Mouse (Mus musculus) retina, adult 2 months (tissue): Measurements from ENCODE around the gene Cpz.

Source experiments
- DNase-seq: peaks from one replicate; pipeline ENCODE4 v3.0.0-alpha.2; 2012; ENCODE audit warnings: low read depth, low spot score

The Cpz gene

DNA sequence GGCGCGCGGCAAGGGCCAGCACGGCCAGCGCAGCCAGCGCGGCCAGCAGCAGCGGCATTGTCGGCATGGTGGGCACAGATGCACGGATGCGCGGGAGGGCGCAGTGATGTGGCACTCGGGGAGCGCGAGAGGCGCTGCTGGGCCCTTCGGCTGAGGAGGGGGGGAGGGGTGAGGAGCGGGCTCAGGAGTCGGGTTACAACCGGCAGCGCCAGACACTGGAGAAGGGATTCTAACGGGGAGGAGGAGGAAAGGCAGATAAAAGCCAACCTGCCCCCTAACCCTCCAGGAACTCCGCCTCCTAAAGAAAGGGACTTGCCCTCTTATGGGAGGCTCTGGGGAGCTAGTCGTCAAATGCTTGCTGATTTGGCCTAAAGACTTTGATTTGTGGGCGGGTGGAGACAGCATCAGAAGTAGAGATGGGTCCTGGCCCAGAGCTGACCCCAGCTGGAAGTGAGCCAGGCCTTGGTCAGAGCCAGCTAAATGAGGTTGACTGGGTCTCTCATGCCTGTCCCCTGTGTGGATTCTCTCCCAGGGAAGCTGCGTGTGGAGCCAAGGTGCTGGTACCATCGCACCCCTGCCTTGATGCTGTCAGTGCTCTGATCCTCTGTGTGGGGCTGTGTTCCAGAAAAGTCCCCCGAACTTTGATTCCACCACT lies at the start of gene Cpz:
Gene Cpz, minus strand, starts transcription at position 230 of the 655 bp plus-strand sequence.
- DNase-seq: no peak

DNA sequence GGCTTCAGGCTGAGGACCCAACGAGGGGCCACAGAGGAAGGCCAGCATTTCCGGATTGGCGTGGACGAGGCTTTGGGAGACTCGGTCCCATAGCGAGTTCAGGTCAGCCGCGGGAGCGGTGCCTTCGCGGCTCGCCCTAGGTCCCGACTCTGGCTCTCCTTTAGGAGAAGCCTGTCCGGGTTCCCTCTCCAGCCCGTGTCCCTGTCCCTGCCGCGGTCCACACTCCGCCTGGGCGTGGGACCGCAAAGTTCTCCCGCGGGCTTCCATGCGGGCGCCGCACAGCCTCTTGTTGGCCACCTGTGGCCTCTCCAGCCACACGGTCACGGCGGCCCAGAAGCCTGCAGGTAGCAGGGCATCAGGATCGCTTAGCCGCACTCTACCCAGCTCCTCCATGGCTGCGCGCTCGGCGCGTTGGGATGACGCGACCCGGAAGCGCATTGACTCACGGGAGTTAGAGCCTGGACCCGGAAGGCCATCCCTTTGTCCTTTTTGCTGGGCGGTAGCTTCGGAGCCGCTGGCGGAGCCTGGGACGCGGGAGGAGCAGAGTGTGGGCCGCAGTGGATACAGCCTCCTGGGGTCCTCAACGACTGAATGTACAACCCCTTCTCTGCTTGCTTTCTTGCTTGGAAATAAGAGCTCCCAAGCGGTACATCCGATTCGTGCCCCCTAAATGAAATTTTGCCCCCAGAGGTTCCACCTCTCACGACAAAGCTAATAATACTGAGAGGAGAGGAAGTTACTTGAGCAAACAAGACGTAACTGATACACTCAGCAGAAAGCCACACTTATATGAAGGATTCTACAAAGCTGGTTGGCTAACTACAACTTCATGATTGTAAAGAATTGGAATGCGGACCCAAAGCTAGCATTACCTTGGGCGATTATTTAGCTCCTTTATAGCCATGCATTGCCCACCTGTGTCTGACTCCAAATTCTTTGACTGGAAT lies 49.4 kb upstream of the Cpz start, which contains the start of gene Trmt44:
Gene Trmt44, minus strand, starts transcription at position 418 of the 947 bp plus-strand sequence.
- DNase-seq: peak; percentile 82

DNA sequence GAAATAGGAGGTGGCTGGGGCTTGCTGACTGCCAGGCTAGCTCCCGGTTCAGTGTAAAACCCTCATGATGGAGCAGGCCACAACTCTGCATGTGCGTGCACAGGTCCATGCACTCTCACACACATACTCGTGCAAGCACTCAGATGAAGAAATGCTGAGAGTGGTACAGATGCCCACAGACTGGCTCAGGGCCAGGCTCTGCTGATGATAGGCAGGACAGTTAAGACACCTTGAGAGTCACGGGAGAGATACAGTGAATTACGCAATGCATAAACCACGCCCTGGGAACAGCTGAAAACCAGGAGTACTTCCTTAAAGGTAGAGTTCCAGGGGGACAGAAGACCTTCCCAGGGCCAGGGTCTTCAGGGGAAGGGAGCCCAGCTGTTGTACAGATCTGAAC lies 46.0 kb upstream of the Cpz start:
- DNase-seq: no peak

DNA sequence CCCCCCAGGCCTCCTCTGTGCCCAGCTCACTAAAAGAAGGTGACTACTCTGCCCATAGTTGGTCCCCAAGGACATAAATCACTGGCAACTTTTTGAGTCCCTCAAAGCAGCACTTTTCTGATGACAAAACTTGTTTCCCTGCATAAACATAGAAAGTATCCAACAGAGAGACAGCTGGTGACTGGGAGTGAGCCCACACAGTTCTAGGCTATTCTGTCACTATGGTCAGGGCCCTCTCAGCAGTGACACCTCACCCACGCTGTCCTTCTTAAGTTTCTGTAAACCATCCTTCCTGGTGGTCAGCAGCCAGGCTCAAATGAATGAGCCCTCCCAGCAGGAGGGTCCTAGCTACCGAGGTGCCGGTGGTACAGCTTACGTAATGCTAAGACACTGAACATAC lies 41.1 kb upstream of the Cpz start:
- no peak for DNase-seq

DNA sequence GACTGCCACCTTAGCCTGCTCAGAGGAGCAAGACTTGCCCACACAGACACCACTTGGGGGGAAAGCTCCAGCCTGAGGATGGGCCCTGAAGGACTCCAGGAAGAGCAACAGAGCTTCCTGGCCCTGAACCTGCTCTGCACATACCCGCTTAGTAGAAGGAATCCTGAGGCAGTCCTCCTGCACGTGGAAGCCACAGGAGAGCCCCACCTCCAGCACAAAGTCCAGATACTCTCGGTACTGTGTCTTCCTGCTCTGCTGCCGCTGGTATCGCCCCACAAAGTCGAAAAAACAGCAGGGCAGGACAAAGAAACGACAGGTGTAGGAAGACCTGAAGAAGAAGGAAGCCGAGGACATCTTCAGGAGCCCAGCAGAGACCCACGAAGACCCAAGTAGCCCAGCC lies 39.7 kb upstream of the Cpz start:
- DNase-seq: no peak

DNA sequence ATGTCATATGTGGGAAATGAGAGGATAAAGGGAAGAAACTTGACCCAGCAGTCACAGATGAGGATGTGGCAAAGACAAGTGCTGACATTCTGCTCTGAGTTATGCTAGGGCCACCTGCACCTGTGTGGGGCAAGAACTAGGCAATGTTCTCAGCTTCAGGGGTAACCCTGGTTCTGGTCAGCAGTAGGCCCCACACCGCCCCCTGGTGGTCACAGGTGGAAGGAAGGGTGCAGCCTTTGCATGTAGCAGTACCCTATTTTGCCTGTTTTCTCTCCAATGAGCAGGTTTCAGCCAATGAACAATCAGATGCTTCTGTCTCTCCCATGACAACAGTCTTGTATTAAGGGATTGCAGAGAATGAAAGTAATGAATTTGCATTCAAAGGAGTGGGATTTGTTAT lies 38.0 kb upstream of the Cpz start:
- no peak for DNase-seq

DNA sequence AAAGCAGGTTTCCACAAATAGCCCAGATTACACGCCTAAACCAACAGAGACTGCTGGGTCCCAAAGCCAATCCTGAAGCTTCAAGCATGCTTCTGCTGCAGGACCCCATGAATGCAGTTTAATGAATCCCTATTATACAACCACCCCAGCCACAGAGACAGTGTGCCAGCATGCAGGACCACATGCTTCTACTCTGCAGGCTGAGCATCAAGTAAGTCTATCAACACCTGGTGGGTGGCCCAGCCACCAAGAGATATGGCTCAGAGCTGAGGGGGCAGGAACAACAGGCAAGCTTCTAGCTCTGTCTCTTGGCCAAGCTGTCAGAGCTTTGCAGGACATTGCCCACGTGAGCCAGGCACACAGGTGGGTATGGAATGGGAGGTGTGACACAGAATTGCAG lies 37.1 kb upstream of the Cpz start:
- no peak for DNase-seq

DNA sequence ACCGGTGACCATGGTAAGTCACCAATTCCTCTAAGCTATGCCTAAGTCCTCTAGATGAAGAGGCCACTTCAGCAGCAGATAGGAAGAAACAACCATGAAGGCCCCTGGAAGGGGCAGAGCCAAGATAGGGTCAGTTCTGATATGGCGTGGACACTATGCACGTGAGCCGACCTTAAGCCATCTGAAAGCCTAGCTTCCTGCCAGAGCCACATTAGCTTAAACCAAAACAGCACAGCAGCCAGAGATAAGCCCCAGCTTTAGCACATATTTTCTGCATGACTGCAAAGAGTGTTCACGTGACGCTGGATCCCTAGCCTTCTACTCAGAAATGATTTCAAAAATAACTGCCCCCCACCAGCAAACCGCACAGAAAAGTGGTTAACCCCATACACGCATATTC lies 33.9 kb upstream of the Cpz start:
- no peak for DNase-seq

DNA sequence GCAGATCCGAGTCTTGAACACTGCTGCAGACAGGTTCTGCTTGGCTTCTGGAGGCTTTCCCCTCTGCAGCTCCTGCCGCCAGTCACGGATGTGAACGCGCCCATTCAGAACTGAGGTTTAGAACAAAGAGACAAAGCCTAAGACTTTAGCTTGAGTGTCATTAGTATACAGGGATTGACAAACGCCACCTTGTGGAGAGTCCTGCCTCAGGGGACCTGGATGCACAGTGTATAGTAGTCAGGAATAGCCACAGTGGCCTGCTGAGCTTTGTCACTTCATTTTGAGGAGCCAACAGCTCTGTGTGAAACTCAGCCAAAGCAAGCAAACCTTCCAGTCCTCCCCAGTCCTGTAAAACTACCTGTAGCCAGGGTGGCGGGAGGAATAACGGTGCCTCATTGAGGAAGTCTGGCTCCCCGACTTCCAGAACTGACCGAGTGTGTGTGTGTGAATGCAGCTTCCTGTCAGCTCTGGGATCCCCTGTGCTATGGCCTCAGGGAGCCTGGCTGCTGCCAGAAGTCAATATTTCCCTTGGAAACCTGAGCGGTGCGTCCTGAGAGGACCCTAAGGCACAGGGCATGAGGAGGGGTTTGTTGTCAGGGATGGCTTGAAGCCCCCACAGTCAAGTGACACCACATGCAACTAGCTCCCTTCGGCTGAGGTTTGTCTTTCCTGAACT lies 32.6 kb upstream of the Cpz start:
- DNase-seq: no peak

DNA sequence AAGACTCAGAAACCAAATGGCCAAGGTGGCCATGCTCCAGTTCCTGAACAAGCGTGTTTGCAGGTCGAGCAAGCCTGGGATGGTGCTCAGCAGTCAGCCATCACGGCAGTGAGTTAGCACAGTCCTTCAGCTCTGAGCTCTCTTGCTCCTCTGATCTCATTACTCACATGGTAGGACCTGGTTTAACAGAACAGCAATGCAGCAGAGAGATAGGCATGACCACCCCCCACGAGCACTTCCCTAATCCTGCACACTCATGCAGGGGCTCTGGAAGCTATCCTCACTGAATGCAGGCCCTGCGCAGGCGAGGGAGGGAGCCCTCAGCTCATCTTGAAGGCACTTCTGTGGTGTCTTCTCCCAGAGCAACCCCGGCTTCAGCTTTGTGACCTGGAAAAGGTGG lies 30.9 kb upstream of the Cpz start:
- DNase-seq: no peak

DNA sequence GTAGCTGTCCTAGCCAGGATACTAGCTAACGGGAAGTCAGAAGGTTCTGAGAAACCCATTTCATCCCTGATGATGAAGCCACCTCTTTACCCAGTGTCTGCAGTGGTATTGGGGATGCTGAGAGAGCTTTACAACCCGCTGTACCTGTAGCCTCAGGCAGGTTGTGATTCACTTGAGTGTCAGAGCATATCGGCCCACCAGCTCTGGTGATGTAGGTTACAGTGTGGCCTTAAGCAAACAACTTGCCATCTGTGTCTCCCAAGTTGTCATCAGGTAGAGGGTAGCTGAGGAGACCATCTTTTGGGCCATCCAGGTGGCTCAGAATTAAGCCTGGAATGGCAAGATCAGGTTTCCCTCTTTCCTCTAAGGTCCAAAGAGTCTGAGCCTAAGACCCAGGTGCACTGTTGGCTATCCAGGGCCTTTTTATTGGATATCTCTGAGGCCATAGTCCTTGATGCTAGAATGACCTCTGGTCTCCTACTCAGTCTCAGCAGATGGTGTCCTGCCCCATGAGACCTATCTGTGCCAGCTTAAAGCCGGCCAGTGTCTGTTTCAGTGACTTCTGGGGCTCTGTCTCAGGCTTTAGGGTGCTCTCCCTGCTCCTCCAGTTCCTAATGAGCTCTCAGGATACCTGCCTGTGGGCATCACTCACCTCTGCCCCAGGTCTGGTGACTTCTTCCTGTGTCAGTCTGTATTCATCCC lies 27.5 kb upstream of the Cpz start:
- no peak for DNase-seq

DNA sequence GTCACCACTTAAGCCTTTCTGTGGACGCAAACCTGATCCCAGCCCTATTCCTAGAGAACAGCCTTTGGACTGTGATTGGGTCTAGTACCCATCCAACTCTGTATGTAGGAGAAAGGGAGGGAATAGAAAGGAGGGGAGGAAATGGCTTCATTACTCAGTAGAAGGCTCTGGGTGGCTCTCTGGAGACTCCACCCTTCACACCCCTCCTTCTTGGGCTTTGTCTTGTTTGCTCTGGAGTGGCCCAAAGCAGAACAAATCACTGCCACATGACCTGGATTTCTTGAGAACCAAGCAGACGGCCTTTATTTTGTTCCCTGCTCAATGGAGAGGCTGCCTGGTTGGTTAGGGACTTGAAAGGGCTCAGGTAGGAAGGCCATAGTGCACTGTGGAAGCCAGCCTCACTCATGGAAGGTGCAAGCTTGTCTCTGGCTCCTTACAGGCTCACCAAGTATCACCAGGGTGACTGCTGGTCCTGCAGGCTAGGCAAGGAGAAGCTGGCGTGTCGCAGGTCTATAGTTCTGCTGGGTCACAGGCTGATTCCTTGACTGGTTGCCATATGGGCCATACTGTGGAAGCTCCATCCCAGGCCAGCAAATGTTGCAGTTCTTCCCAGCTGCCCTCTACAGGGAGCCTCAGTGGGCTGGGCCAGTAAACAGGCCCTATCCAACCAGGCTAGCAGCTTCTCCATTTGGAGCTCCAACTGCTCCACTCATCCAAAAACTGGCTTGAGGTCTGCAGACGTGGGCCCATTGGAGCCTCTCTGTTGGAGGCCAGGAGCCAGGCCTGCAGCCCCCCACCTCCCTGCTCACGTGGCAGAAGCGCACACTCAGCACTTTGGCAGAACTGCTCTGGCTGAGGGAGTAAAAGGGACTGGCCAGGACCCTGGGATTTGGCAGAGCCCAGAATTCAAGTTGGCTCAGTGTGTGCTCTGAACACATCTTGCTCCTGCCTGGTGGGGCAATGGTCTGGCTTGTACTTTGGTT lies 26.6 kb upstream of the Cpz start:
- DNase-seq: no peak

DNA sequence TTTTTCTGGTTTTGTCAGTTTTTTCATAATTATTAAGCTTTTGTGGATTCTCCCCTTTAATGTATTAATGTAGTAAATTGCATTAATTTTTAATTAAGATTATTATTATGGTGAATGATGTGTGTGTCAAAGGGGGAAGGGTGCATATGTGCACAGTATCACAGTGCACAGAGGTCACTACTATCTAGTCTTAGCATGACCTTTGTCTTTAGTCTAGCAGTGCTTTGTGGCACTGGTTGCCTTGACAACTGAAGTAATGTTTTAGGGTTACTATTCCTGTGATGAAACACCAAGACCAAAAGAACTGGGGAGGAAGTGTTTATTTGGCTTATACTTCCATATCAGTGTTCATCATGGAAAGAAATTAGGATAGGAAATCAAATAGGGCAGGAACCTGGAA lies 20.6 kb upstream of the Cpz start:
- no peak for DNase-seq

DNA sequence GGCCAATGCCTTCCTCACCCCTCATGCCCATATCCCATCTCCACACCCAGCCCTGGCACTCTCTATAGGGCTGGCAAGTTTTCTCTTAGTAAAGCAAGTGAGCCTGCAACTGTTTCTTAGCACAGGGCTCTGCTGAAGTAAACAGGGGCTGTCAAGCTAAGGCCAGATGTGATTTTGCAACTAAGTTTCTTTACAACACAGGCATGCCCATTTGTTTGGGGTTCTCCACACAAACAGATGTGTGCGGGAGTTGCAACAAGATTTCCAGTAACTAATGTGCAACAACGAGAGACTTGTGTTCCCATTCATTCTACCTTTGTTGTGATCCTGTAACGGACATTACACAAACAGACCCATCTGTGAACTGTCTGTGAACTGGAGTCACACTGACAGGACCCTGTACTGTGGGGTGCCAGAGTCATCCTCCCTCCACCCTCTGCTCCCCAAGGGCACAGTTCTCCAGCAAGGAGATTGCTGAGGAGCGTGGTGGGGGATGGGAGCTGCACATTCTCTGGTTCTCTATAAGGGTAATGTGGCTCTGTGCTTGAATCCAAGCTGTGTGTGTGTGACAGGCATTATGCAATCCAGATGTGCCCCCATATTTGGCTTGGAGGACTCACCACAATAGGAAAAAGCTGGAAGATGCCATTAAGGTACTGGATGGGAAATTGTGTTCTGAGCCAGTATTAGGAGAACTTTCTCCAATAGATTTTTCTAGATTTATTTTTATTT lies 15.7 kb upstream of the Cpz start:
- DNase-seq: no peak

DNA sequence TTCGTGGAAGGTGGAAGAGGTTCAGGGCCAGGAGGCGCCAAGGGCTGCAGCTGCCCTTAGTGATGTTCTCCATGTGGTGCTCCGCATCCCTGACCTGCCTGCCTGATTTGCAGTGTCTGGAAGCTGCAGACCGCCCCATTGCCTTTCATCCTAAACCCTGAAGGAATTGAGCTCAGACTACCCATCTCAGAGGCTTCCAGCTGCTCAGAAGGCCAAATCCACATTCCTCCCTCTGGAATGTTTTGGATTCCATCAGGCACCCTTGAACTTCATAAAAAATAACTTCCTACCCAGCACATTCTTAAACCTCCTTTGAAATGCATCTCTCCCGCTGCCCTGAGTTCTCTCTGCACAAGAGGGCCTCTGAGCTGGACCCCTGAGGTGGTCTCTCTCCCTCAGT lies 15.1 kb upstream of the Cpz start:
- DNase-seq: no peak

DNA sequence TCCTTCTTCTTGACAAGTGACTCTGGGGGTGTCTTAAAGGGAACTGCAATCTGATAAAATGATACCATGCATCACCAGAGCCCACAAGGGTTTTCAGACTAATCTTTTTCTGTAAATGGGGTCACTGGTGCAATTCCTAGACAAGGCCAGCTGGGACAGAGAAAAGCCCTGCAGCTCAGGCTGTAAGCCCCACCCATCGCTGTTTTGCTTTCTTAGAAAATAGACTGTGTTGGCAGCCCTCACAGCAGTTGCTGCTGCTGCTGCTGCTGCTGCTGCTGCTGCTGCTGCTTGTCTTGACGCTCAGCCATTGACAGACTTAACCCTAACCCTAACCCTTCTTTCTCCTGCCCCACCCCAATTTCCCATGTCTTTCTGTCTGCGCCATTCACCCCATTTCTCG lies 14.1 kb upstream of the Cpz start:
- DNase-seq: no peak

DNA sequence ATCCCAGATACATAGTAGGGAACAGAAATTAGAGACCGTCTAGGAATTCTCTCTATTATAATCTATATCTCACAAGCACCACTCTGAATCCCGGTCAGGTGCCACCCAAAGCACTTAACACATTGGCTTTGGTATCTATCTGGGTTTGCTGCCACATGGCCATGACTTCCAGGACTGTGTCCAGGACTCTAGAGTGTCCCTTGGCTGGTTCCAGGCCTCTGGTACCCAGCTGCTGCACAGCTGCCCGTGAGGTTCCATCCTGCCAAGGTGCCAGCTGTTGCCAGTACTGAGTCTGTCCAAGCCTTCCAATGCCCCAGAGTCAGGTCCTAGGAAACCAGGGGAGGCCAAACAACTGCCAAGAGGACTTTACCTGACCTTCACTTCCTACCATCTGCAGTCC lies 12.5 kb upstream of the Cpz start:
- no peak for DNase-seq

DNA sequence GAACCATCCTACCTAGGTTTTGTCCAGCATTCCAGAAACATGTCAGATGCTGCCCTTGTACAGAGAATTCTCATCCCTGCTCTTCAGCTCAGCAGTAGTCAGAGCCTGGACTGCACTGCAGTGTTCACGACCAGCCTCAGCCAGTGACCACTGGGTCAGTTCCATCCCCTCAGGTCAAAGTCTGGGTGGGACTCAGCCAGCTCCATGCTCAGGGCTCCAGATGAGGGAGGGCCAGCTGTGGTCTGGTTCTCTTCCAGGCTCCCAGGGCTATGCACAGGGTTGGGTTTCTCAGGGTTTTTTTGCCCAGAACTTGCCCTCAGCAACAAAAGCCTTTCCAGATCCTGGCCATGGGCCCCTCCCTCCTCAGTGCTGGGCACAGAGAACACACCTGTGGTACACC lies 12.0 kb upstream of the Cpz start:
- DNase-seq: no peak

DNA sequence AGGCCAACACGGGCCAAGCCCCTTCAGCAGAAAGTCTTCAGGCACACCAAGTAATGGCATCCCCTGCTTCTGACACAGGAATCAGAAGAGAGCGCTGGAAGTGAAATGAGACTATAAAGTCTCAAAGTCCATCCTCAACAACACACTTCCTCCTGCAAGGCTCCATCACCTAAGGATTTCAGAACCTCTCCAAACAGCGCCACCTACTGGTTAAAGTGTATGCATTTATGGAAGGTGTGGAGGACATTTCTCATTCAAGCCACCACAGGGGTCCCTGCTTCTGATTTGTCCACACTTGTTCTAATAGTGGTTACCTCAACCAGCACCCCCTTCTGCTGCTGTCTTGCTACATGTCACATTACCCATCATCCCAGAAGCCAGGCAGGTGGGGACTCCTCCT lies 10.8 kb upstream of the Cpz start:
- DNase-seq: no peak

DNA sequence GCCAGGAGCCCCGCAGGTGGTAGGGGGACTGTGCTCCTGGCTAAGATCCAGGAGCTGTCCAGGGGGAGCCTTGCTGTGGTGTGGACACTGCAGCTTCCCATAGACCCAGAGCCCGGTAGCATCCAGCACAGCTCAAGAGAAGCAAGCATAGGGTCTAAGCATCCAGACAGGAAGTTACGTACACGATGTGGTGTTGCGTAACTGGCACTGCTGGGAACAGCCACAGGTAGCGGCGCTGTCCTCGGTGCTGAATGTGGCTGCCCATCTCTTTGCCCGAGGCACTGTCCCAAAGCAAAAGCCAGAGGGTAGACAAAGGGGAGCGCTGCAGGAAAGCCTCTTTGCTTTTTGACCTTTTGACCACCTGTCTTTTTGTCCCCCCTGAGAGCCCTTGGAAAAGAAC lies 6.1 kb upstream of the Cpz start:
- DNase-seq: no peak
